Mouse (Mus musculus) lung, embryonic 16.5 days (tissue): ENCODE data around the gene Pls1. TPM values are rescaled to one million over a fixed set of nuclear protein-coding genes. Genes with fewer than 3 reads are reported as not detected.
A peak's percentile ranks its signal among the peaks of the same experiment; 100 is the strongest.

Experiments
- ATAC-seq: fragments of 200-750 bp; cut with Nextera tagmentation; 2 replicates; pipeline ENCODE4 v1.8.0; 2017; ENCODE audit warnings: low read depth, mild to moderate bottlenecking, moderate library complexity
- H3K27ac ChIP-seq: fragments of 300-500 bp; sonication (generic); 2 replicates; pipeline ENCODE4 v1.5.1; 2014; ENCODE audit warnings: mild to moderate bottlenecking, control low read depth, low read length
- H3K27me3 ChIP-seq: fragments of 300-500 bp; sonication (generic); 2 replicates; pipeline ENCODE4 v1.6.1; 2014; ENCODE audit warnings: low read depth, low read length, mixed read lengths; ENCODE audit not compliant: control insufficient read depth, insufficient read depth
- H3K36me3 ChIP-seq: fragments of 300-500 bp; sonication (generic); 2 replicates; pipeline ENCODE4 v1.6.1; 2014; ENCODE audit warnings: low read length; ENCODE audit not compliant: control insufficient read depth, insufficient read depth
- H3K4me1 ChIP-seq: fragments of 300-500 bp; sonication (generic); replicated peaks from 2 replicates; pipeline ENCODE4 v1.6.1; 2014; ENCODE audit warnings: low read length, mixed read lengths; ENCODE audit not compliant: control insufficient read depth, insufficient read depth
- H3K4me2 ChIP-seq: fragments of 300-500 bp; sonication (generic); 2 replicates; pipeline ENCODE4 v1.6.1; 2014; ENCODE audit warnings: low read depth, low read length, control low read depth
- H3K4me3 ChIP-seq: fragments of 300-500 bp; sonication (generic); 2 replicates; pipeline ENCODE4 v1.5.1; 2014; ENCODE audit warnings: mild to moderate bottlenecking, low read length, control low read depth
- H3K9ac ChIP-seq: fragments of 300-500 bp; sonication (generic); 2 replicates; pipeline ENCODE4 v1.6.1; 2014; ENCODE audit warnings: low read length, control low read depth
- H3K9me3 ChIP-seq: fragments of 300-500 bp; sonication (generic); 2 replicates; pipeline ENCODE4 v1.6.1; 2016; ENCODE audit warnings: low read length; ENCODE audit not compliant: control insufficient read depth
- WGBS: fragments of 180-500 bp; shearing (Covaris S2); extraction: QIAGEN DNeasy Blood & Tissue Kit; methylation state at CpG from one replicate; pipeline ENCODE4 v1.1.7; 2014; 5-methylcytosine and 5-hydroxymethylcytosine counted together
- polyA plus RNA-seq: library from polyadenylated mRNA; unstranded; fragments of >200 nt; fragmentation: Nextera tagmentation; extraction: Ambion mirVana; gene quantifications from 2 replicates; pipeline ENCODE4 v1.2.1, GENCODE M21; 2015

Gene Pls1
- polyA plus RNA-seq, 1 experiment from 2014 or later, result 10.4 TPM

DNA sequence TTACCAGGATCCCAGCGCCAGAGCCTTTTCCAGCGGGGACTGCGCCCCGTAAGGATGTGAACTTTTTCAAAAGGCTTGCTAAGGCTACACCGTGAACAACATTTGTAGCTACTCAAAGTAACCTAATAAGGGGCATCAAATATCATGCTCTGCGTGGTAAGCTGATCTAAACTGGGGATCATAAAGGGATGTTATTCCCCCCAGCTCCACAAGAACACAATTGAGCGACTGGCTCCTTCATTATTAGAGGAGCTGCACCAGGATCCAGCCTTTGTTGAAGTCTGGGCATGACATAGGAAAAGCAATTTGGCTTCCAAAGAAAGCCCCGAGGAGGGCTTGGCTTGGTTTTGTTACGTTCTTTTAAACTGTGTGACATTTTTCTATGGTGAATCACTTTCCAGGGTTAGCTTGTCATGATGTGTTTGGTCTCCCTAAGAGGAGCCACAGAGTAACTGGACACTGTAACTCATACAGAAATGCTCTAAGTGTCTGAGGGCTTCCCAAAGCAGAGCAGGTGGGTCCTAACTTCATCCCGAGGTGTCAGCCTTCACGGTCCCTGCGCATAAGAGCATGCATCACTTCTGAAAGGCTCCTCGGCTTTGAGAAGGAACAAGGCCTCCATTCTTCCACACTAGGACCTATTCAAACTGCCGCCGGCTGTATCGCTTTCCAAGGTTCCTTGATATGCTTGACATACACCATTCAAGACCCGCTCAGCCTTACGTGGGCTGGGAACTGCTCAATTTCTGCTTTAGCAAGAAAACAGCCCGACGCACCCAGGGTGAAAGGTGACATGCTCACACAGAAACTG, 31.2 kb downstream of the Pls1 start:
- H3K36me3 ChIP-seq, result no peaks in the 10 kb centered on the region
- no peak overlapping the region for H3K27ac ChIP-seq
- H3K9ac ChIP-seq, result no peak overlapping the region
- H3K4me2 ChIP-seq, result no peak overlapping the region
- H3K27me3 ChIP-seq, result no peaks in the 10 kb centered on the region
- H3K4me1 ChIP-seq, result no peaks in the 10 kb centered on the region
- no peaks in the 10 kb centered on the region for H3K9me3 ChIP-seq
- 71% methylated on average over 20 of the region's 20 CpGs for WGBS
- no peak for ATAC-seq
- H3K4me3 ChIP-seq, result no peak overlapping the region

DNA sequence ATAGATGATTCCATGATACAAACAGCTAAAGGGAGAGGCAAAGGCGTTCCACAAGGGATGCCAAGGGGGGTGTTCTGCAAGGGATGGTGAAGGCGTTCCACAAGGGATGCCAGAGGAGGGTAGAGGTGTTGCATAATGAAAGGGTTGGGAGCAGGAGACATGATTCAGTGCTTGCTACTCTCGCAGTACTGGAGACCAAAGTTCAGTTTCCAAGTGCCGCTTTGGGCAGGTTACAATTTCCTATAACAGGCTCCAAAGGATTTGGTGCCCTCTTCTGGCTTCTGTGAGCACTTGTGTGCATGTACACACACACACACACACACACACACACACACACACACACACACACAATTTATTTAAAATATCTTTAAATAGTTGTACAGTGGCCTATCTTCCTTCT, 33.3 kb downstream of the Pls1 start:
- 92% methylated on average over 4 of the region's 4 CpGs for WGBS
- Histone ChIP-seq H3K36me3 (no peaks in the 10 kb centered on the region), H3K4me3 (no peak overlapping the region), H3K9me3 (no peaks in the 10 kb centered on the region), H3K4me2 (no peak overlapping the region), H3K27ac (no peak overlapping the region), H3K4me1 (no peaks in the 10 kb centered on the region), H3K9ac (no peak overlapping the region), H3K27me3 (no peaks in the 10 kb centered on the region)
- no peak for ATAC-seq

DNA sequence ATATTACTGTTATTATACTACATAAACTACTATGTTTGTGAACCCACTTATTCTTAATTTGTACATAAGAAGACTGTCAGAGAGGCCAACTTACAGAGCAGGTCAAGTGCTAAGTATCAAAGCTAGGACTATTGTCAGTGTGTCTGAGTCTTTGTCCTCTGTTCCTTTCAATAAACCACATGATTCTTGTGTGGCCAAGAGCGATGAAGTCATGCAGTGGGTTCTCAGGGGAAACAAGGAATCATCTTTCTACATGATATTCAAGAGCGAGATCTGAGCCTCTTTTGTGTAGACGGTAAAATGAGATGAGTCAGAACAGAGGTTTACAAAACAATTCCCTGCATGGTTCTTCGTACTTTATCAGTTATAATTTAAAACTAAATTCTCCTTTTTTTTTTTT, 35.5 kb downstream of the Pls1 start:
- H3K4me2 ChIP-seq, result no peak overlapping the region
- no peaks in the 10 kb centered on the region for H3K4me1 ChIP-seq
- H3K27me3 ChIP-seq, result no peaks in the 10 kb centered on the region
- 81% methylated on average over 4 of the region's 4 CpGs for WGBS
- no peaks in the 10 kb centered on the region for H3K36me3 ChIP-seq
- H3K9ac ChIP-seq, result no peak overlapping the region
- no peaks in the 10 kb centered on the region for H3K9me3 ChIP-seq
- no peak for ATAC-seq
- H3K27ac ChIP-seq, result no peak overlapping the region
- no peak overlapping the region for H3K4me3 ChIP-seq

DNA sequence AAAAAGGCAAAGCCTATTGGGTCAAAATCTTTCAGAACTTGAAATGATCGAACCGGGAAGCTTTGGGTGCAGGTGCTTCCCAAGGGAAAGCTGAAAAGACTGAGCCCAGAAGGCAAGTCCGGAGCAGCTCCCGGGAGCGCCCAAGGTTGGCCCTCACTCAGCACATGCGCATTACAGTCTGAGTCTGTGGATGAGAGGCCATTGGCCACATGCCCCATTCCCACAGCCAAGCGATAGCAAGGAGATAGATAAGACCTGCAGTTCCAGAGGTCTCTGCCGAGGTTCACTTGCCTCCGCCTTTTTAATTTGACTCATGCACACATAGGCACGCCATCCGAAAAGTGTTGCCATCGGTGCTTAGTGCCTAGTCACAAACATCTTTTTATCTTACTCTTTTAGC, 39.7 kb downstream of the Pls1 start:
- no peaks in the 10 kb centered on the region for H3K9me3 ChIP-seq
- H3K27me3 ChIP-seq, result no peaks in the 10 kb centered on the region
- H3K27ac ChIP-seq, result no peak overlapping the region
- no peaks in the 10 kb centered on the region for H3K4me1 ChIP-seq
- 70% methylated on average over 12 of the region's 12 CpGs for WGBS
- ATAC-seq, result no peak
- no peak overlapping the region for H3K9ac ChIP-seq
- H3K4me2 ChIP-seq, result no peak overlapping the region
- no peak overlapping the region for H3K4me3 ChIP-seq
- H3K36me3 ChIP-seq, result no peaks in the 10 kb centered on the region

DNA sequence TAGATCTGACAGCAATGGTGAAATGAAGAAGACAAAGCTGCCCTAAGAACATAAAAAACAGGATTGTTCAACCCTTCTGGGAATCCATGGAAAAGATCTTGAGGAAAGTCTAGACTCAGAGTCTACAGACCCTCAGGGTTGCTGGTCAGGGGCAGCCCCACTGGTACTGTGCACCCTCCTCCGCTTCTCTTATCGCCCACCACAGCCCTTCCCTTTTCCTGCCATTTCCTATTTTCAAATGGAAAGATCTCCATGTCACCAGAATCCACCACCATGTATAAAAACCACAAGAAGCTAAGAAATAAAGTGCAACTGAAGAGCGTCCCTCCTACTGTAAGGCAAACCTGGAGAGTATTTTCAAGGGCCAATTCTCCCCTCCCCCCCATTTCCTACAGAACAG, 41.3 kb downstream of the Pls1 start:
- no peaks in the 10 kb centered on the region for H3K36me3 ChIP-seq
- no peak overlapping the region for H3K27ac ChIP-seq
- no peaks in the 10 kb centered on the region for H3K9me3 ChIP-seq
- no peak overlapping the region for H3K4me3 ChIP-seq
- no peak overlapping the region for H3K9ac ChIP-seq
- H3K4me1 ChIP-seq, result no peaks in the 10 kb centered on the region
- ATAC-seq, result no peak
- H3K27me3 ChIP-seq, result no peaks in the 10 kb centered on the region
- 78% methylated on average over 3 of the region's 3 CpGs for WGBS
- H3K4me2 ChIP-seq, result no peak overlapping the region

DNA sequence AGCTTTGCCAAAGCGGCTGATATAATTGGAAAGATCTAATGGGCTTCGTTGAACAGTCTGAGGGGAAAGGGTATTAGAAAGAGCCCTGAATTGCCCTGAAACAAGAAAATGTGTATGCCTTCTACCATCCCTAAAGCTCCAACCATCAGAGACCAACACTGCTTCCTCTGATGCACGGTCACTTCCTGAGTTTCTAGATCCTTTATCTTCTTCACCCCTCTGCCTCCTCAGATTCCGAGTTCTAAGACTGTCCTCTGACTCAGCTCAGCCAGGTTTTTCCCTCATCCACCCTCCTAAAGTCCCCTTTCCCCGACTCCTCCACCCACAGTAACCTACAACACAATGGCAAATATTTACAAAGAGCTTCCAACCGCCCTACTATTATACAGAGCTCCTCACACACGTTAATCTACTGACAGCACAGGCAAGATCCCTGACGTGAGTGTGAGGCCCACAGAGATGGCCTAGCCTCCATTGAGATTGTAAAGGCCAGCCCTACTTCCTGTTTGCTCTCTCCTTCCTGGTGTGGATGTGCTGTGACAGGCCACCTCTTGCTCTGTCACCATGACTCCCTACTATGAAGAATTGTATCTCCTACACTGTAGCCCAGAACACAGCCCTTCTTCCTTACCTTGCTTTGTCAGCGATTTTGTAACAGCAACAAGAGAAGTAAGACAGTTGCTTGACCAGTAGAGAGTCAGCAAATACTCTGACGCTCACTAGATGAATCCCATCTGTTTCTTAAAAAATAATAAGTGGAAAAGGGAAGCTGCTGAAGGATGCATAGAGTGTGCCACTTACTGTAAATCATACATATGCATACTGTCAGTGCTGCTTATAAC, 43.3 kb downstream of the Pls1 start:
- no peaks in the 10 kb centered on the region for H3K9me3 ChIP-seq
- H3K4me1 ChIP-seq, result no peaks in the 10 kb centered on the region
- H3K9ac ChIP-seq, result no peak overlapping the region
- H3K27ac ChIP-seq, result no peak overlapping the region
- no peaks in the 10 kb centered on the region for H3K27me3 ChIP-seq
- WGBS, result 43% methylated on average over 10 of the region's 10 CpGs
- no peak overlapping the region for H3K4me2 ChIP-seq
- no peaks in the 10 kb centered on the region for H3K36me3 ChIP-seq
- H3K4me3 ChIP-seq, result no peak overlapping the region
- 0 out of 2 replicates have a peak, but pooled peaks have one; percentile 31 for ATAC-seq

DNA sequence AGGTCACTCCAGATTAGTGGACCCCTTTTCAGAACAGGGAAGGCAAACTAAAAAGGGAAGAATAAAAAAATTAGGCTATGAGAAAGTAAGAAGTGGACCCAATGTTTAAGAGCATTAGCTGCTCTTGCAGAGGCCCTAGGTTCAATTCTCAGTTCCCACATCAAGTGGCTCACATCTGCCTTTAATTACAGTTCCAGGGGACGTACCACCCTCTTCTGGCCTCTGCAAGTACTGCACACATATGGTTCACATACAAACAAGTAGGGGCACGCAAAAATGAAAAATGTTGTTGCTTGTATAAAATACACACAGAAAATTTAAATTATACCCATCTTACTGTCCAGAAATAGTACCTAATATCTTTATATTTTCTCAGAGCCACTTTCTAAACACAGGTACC, 48.8 kb downstream of the Pls1 start:
- 86% methylated on average over 2 of the region's 2 CpGs for WGBS
- H3K36me3 ChIP-seq, result no peaks in the 10 kb centered on the region
- no peaks in the 10 kb centered on the region for H3K27me3 ChIP-seq
- H3K4me2 ChIP-seq, result no peak overlapping the region
- no peak overlapping the region for H3K27ac ChIP-seq
- H3K9ac ChIP-seq, result no peak overlapping the region
- ATAC-seq, result no peak
- H3K9me3 ChIP-seq, result peaks cover 3% of the 10 kb centered on the region
- no peaks in the 10 kb centered on the region for H3K4me1 ChIP-seq
- H3K4me3 ChIP-seq, result no peak overlapping the region

DNA sequence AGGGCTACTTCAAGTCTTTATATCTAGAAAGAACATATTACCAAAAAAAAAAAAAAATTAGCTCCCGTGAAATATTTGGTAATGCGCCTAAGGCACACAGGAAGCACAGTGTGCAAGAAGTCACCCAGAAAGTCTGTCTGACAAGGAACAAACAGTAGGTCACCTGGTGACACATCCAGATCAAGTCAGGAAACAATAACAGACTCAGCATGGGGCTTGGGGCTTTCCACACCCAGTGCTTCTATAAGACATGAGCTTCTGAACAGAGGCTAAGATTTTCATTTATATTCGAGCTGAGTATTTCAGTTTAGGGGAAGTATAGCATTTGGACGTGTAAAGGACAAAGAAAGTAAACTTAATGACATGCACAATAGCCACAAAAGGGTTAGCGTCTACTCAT, 49.3 kb downstream of the Pls1 start:
- Histone ChIP-seq H3K4me3 (no peak overlapping the region), H3K9me3 (peaks cover 3% of the 10 kb centered on the region), H3K4me2 (no peak overlapping the region), H3K9ac (no peak overlapping the region), H3K27ac (no peak overlapping the region), H3K4me1 (no peaks in the 10 kb centered on the region), H3K36me3 (no peaks in the 10 kb centered on the region), H3K27me3 (no peaks in the 10 kb centered on the region)
- no peak for ATAC-seq
- 82% methylated on average over 5 of the region's 5 CpGs for WGBS

- WGBS, result 84% methylated on average over 2 of the region's 2 CpGs
- H3K9me3 ChIP-seq, result peaks cover 3% of the 10 kb centered on the region
- H3K4me3 ChIP-seq, result no peak overlapping the region
- no peak overlapping the region for H3K9ac ChIP-seq
- no peak for ATAC-seq
- no peaks in the 10 kb centered on the region for H3K4me1 ChIP-seq
- no peaks in the 10 kb centered on the region for H3K36me3 ChIP-seq
- no peaks in the 10 kb centered on the region for H3K27me3 ChIP-seq
- no peak overlapping the region for H3K4me2 ChIP-seq
- no peak overlapping the region for H3K27ac ChIP-seq
Observed at GRCm38 (mm10) chr9:95795077-95795784, 49.9 kb downstream of the Pls1 start.
